Mouse (Mus musculus): ENCODE data around the gene Igsf3. TPM values are rescaled to one million over a fixed set of nuclear protein-coding genes. Genes with fewer than 3 reads are reported as not detected.

Gene Igsf3
- polyA plus RNA-seq, 2 experiments: 20.4 to 38.4 TPM

DNA sequence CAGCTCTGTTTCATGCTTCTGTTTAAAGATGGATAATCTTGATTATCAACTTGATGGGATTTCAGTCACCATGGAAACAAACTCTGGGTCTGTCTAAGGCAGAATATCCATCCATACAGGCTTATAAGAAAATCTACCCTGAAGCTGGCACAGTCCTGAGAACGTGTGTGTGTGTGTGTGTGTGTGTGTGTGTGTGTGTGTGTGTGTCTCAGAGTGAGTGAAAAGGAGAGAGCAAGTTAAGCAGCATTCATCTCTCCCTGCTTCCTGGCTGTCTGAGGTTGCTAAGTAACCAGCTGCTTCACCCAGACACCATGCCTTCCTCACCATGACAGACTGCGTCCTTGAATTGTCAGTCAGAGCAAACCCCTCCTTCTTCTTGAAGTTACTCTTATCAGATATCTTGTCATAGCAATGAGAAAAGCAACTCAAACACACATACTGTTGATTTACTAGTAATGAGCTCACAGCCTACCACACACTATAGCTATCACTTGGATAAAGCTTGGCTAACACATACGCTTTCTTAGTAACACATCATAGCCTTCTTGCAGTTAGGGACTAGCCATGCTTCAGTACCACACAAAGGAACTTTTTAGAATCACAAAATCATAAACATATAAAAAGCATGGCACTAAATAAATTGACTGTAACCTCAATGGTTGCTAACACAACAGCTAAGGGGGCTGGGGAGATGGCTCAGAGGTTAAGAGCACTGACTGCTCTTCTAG, 106.5 kb downstream of the Igsf3 start:
- Histone ChIP-seq H3K9ac (ENCODE audit: low read depth, low read length, severe bottlenecking) (no peak overlapping the region), H3K4me1 (ENCODE audit: control insufficient read depth, insufficient read depth, low read length) (peaks cover 4% of the 10 kb centered on the region; the same call in 1 of the 2 replicates), H3K36me3 (ENCODE audit: control insufficient read depth, insufficient read depth, low read length) (no peaks in the 10 kb centered on the region), H3K9me3 (ENCODE audit: control insufficient read depth, low read length) (no peaks in the 10 kb centered on the region), H3K4me3 (replicated peaks; ENCODE audit: low read length) (no peak overlapping the region), H3K27ac (replicated peaks; ENCODE audit: low read depth, low read length) (no peak overlapping the region), H3K4me2 (replicated peaks; ENCODE audit: low read depth, low read length, severe bottlenecking) (no peak overlapping the region), H3K27me3 (ENCODE audit: control insufficient read depth, insufficient read depth, low read length) (no peaks in the 10 kb centered on the region)
- no peak for TF ChIP-seq POLR2A (IDR thresholded peaks at IDR 0.05; ENCODE audit: borderline replicate concordance, extremely low read depth, insufficient read depth, insufficient read length)
- 90% methylated on average over 3 of the region's 3 CpGs for WGBS
- ATAC-seq (ENCODE audit: low FRiP score, low read depth) (no peak), DNase-seq (ENCODE audit: low spot score) (no peak)

DNA sequence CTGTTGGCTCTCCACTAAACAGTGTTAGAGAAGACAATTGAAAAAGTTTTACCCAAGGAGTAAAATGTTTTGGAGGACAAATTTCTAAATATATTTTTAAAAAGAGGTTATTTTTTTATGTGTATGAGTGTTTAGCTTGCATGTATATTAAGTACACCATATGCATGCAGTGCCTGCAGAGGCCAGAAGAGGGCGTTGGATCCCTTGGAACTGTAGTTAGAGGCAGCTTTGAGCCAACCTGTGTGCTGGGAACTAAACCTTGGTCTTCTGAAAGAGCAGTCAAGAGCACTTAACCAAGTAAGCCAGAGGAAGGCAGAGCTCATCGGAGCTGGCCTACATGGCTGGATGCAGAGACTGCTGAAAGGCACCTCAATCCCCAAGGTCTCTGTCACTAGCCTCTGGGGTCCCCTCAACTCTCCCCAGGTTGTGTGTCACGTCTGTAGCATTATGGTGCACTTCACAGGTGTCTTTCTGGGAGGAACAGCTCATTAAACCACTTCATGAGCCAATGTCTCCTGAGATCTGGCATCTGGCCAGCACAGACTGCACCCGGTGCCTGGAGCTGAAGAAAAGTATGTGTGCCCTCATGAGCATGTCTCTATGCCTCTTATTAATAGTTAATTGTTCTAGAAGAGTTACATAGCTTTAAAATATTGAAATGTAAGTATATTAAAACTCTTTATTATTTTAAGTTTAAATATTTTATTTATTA, 109.3 kb downstream of the Igsf3 start:
- ATAC-seq (ENCODE audit: low FRiP score, low read depth): no peak
- peak; percentile 52 for DNase-seq (ENCODE audit: low spot score)
- Histone ChIP-seq H3K27me3 (ENCODE audit: control insufficient read depth, insufficient read depth, low read length) (no peaks in the 10 kb centered on the region), H3K36me3 (ENCODE audit: control insufficient read depth, insufficient read depth, low read length) (no peaks in the 10 kb centered on the region), H3K4me3 (replicated peaks; ENCODE audit: low read length) (no peak overlapping the region), H3K4me2 (replicated peaks; ENCODE audit: low read depth, low read length, severe bottlenecking) (no peak overlapping the region), H3K9ac (ENCODE audit: low read depth, low read length, severe bottlenecking) (no peak overlapping the region), H3K27ac (replicated peaks; ENCODE audit: low read depth, low read length) (no peak overlapping the region), H3K9me3 (ENCODE audit: control insufficient read depth, low read length) (no peaks in the 10 kb centered on the region), H3K4me1 (ENCODE audit: control insufficient read depth, insufficient read depth, low read length) (peaks cover 4% of the 10 kb centered on the region; the same call in 1 of the 2 replicates)
- TF ChIP-seq POLR2A (IDR thresholded peaks at IDR 0.05; ENCODE audit: borderline replicate concordance, extremely low read depth, insufficient read depth, insufficient read length): no peak
- WGBS: 31% methylated on average over 4 of the region's 4 CpGs

DNA sequence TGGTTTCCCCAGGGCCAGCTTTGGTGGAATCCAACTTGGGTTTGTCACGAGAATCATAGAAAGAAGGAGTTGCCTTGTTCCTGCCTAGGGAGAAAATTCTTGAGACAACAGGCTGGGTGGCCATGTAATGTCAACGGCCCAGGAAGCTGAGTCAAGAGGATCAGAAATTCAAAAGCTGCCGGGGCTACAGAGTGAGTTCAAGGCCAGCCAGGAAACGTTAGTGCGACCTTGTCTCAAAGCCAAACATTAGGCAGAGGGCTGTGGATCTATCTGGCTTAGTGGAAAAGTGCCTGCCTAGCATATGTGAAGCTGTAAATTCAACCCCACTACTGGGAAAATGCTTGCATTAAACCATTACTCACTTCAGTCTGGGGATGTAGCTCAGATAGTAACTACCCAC, 110.6 kb downstream of the Igsf3 start:
- Histone ChIP-seq H3K27ac (replicated peaks; ENCODE audit: low read depth, low read length) (no peak overlapping the region), H3K27me3 (ENCODE audit: control insufficient read depth, insufficient read depth, low read length) (no peaks in the 10 kb centered on the region), H3K9ac (ENCODE audit: low read depth, low read length, severe bottlenecking) (no peak overlapping the region), H3K4me2 (replicated peaks; ENCODE audit: low read depth, low read length, severe bottlenecking) (no peak overlapping the region), H3K9me3 (ENCODE audit: control insufficient read depth, low read length) (no peaks in the 10 kb centered on the region), H3K36me3 (ENCODE audit: control insufficient read depth, insufficient read depth, low read length) (no peaks in the 10 kb centered on the region), H3K4me1 (ENCODE audit: control insufficient read depth, insufficient read depth, low read length) (peaks cover 4% of the 10 kb centered on the region; the same call in 1 of the 2 replicates), H3K4me3 (replicated peaks; ENCODE audit: low read length) (no peak overlapping the region)
- no peak for TF ChIP-seq POLR2A (IDR thresholded peaks at IDR 0.05; ENCODE audit: borderline replicate concordance, extremely low read depth, insufficient read depth, insufficient read length)
- 64% methylated on average over 5 of the region's 5 CpGs for WGBS
- ATAC-seq (ENCODE audit: low FRiP score, low read depth) (no peak), DNase-seq (ENCODE audit: low spot score) (no peak)

DNA sequence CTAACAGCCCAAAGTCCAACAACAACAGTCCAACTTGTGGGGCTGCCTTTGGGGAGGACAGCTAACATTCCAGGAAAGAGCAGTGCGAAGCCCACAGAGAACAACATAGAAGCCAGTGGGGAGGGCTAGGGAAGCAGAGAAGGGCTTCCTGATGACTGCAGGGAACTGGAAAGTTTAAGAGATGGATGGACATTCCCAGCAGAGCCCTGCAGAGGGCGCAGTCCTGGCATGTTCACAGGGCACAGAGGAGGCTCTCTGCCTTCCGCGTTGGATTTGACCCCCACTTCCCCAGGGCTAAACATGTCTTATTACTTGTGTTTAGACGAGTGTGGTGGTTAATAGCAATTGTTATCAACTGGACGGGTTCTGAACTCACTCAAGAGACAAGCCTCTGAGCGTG, 111.3 kb downstream of the Igsf3 start:
- WGBS: 72% methylated on average over 7 of the region's 7 CpGs
- no peak for DNase-seq (ENCODE audit: low spot score)
- no peak for TF ChIP-seq POLR2A (IDR thresholded peaks at IDR 0.05; ENCODE audit: borderline replicate concordance, extremely low read depth, insufficient read depth, insufficient read length)
- no peak overlapping the region for H3K9ac ChIP-seq (ENCODE audit: low read depth, low read length, severe bottlenecking)
- no peaks in the 10 kb centered on the region for H3K27me3 ChIP-seq (ENCODE audit: control insufficient read depth, insufficient read depth, low read length)
- no peak overlapping the region for H3K4me3 ChIP-seq (replicated peaks; ENCODE audit: low read length)
- H3K4me2 ChIP-seq (replicated peaks; ENCODE audit: low read depth, low read length, severe bottlenecking): no peak overlapping the region
- no peak overlapping the region for H3K27ac ChIP-seq (replicated peaks; ENCODE audit: low read depth, low read length)
- H3K9me3 ChIP-seq (ENCODE audit: control insufficient read depth, low read length): no peaks in the 10 kb centered on the region
- no peak for ATAC-seq (ENCODE audit: low FRiP score, low read depth)
- no peaks in the 10 kb centered on the region for H3K36me3 ChIP-seq (ENCODE audit: control insufficient read depth, insufficient read depth, low read length)
- H3K4me1 ChIP-seq (ENCODE audit: control insufficient read depth, insufficient read depth, low read length): peaks cover 4% of the 10 kb centered on the region; the same call in 1 of the 2 replicates

DNA sequence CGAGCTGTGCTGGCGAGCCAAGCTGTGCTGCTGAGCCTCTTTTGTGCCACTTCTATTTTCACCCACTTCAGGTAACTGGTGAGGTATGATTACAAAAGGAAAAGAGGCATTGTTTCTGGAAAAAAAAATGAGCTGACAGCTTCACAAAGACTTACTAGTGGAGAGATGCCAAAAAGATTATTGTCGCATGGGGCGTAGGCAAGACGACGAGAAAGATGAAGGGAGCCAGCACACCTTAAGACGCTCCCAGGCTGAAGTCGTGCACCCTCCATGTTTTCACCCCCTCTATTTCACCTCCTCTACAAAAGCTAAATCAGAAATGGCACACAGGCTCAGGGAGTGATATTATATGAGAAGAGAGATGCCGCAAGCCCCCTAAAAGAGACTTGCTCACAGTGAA, 113.6 kb downstream of the Igsf3 start:
- no peak overlapping the region for H3K4me3 ChIP-seq (replicated peaks; ENCODE audit: low read length)
- no peak overlapping the region for H3K9ac ChIP-seq (ENCODE audit: low read depth, low read length, severe bottlenecking)
- H3K9me3 ChIP-seq (ENCODE audit: control insufficient read depth, low read length): no peaks in the 10 kb centered on the region
- H3K27me3 ChIP-seq (ENCODE audit: control insufficient read depth, insufficient read depth, low read length): no peaks in the 10 kb centered on the region
- no peaks in the 10 kb centered on the region for H3K36me3 ChIP-seq (ENCODE audit: control insufficient read depth, insufficient read depth, low read length)
- DNase-seq (ENCODE audit: low spot score) (no peak), ATAC-seq (ENCODE audit: low FRiP score, low read depth) (no peak)
- H3K27ac ChIP-seq (replicated peaks; ENCODE audit: low read depth, low read length): no peak overlapping the region
- H3K4me2 ChIP-seq (replicated peaks; ENCODE audit: low read depth, low read length, severe bottlenecking): no peak overlapping the region
- WGBS: 82% methylated on average over 9 of the region's 9 CpGs
- H3K4me1 ChIP-seq (ENCODE audit: control insufficient read depth, insufficient read depth, low read length): peaks cover 8% of the 10 kb centered on the region
- TF ChIP-seq POLR2A (IDR thresholded peaks at IDR 0.05; ENCODE audit: borderline replicate concordance, extremely low read depth, insufficient read depth, insufficient read length): no peak
